Mouse (Mus musculus): ENCODE data around the gene Lclat1.

- no peak for TF ChIP-seq CTCF (IDR thresholded peaks at IDR 0.05; ENCODE audit: borderline replicate concordance, insufficient read depth, low read depth, low read length)
- TF ChIP-seq POLR2A (IDR thresholded peaks at IDR 0.05; ENCODE audit: borderline replicate concordance, insufficient read depth, low read length) = no peak
Measured at GRCm38 (mm10) chr17:73217274-73217673, 109.5 kb downstream of the Lclat1 start.

Data from cerebellum, adult 2 months (tissue).